Mouse (Mus musculus): ENCODE measurements at regions not wholly inside any gene's neighbourhood (a gene's known extent, or its start where the extent isn't known, plus 50 kb on each side); places are given as distances from the start of the nearest gene placed in this dataset.

GRCm38 (mm10) chr1:75652547-75652946 is 106.5 kb downstream of the Slc4a3 start:
- DNase-seq = peak; percentile 33
- TF ChIP-seq POLR2A (IDR thresholded peaks at IDR 0.05; ENCODE audit: borderline replicate concordance, extremely low read depth, low read depth, low read length) = no peak
- no peak for TF ChIP-seq CTCF (IDR thresholded peaks at IDR 0.05; ENCODE audit: insufficient read depth, low read length)
- no peaks in the 10 kb centered on the region; the same call in 1 of the 2 replicates for H3K4me1 ChIP-seq (ENCODE audit: control insufficient read depth, insufficient read depth, low read length)
- 12% methylated on average over 10 of the region's 10 CpGs for WGBS
- H3K4me3 ChIP-seq (replicated peaks; ENCODE audit: extremely low read depth, low read depth, low read length) = no peak overlapping the region

GRCm38 (mm10) chr1:75652987-75653573 is 107.0 kb downstream of the Slc4a3 start:
- 50% methylated on average over 3 of the region's 3 CpGs for WGBS
- H3K4me1 ChIP-seq (ENCODE audit: control insufficient read depth, insufficient read depth, low read length) = no peaks in the 10 kb centered on the region; the same call in 1 of the 2 replicates
- no peak for TF ChIP-seq POLR2A (IDR thresholded peaks at IDR 0.05; ENCODE audit: borderline replicate concordance, extremely low read depth, low read depth, low read length)
- no peak for TF ChIP-seq CTCF (IDR thresholded peaks at IDR 0.05; ENCODE audit: insufficient read depth, low read length)
- DNase-seq = no peak
- no peak overlapping the region for H3K4me3 ChIP-seq (replicated peaks; ENCODE audit: extremely low read depth, low read depth, low read length)

- DNase-seq = peak; percentile 48
- no peak for TF ChIP-seq POLR2A (IDR thresholded peaks at IDR 0.05; ENCODE audit: borderline replicate concordance, extremely low read depth, low read depth, low read length)
- TF ChIP-seq CTCF (IDR thresholded peaks at IDR 0.05; ENCODE audit: insufficient read depth, low read length) = peak; percentile 65
- 3% methylated on average over 9 of the region's 9 CpGs for WGBS
- Histone ChIP-seq H3K4me3 (replicated peaks; ENCODE audit: extremely low read depth, low read depth, low read length) (peak overlapping the region; percentile 24), H3K4me1 (ENCODE audit: control insufficient read depth, insufficient read depth, low read length) (no peaks in the 10 kb centered on the region; the same call in 1 of the 2 replicates)
Measured at GRCm38 (mm10) chr1:75653671-75654076, 107.6 kb downstream of the Slc4a3 start.

- Histone ChIP-seq H3K4me1 (ENCODE audit: control insufficient read depth, insufficient read depth, low read length) (no peaks in the 10 kb centered on the region; the same call in 1 of the 2 replicates), H3K4me3 (replicated peaks; ENCODE audit: extremely low read depth, low read depth, low read length) (no peak overlapping the region)
- TF ChIP-seq CTCF (IDR thresholded peaks at IDR 0.05; ENCODE audit: insufficient read depth, low read length) = no peak
- TF ChIP-seq POLR2A (IDR thresholded peaks at IDR 0.05; ENCODE audit: borderline replicate concordance, extremely low read depth, low read depth, low read length) = no peak
- WGBS = 80% methylated on average over 4 of the region's 4 CpGs
- DNase-seq = no peak
Measured at GRCm38 (mm10) chr1:75656592-75656991, 110.5 kb downstream of the Slc4a3 start.

GRCm38 (mm10) chr1:75660336-75661100 is 114.5 kb downstream of the Slc4a3 start:
- 59% methylated on average over 7 of the region's 7 CpGs for WGBS
- TF ChIP-seq POLR2A (IDR thresholded peaks at IDR 0.05; ENCODE audit: borderline replicate concordance, extremely low read depth, low read depth, low read length) (no peak), CTCF (IDR thresholded peaks at IDR 0.05; ENCODE audit: insufficient read depth, low read length) (no peak)
- no peak for DNase-seq
- H3K4me1 ChIP-seq (ENCODE audit: control insufficient read depth, insufficient read depth, low read length) = no peaks in the 10 kb centered on the region; the same call in 1 of the 2 replicates
- no peak overlapping the region for H3K4me3 ChIP-seq (replicated peaks; ENCODE audit: extremely low read depth, low read depth, low read length)

- Histone ChIP-seq H3K4me1 (ENCODE audit: control insufficient read depth, insufficient read depth, low read length) (no peaks in the 10 kb centered on the region; the same call in 1 of the 2 replicates), H3K4me3 (replicated peaks; ENCODE audit: extremely low read depth, low read depth, low read length) (no peak overlapping the region)
- 16% methylated on average over 17 of the region's 17 CpGs for WGBS
- no peak for DNase-seq
- TF ChIP-seq POLR2A (IDR thresholded peaks at IDR 0.05; ENCODE audit: borderline replicate concordance, extremely low read depth, low read depth, low read length) (no peak), CTCF (IDR thresholded peaks at IDR 0.05; ENCODE audit: insufficient read depth, low read length) (no peak)
Measured at GRCm38 (mm10) chr1:75662141-75662990, 116.3 kb downstream of the Slc4a3 start.

- no peak for DNase-seq
- TF ChIP-seq POLR2A (IDR thresholded peaks at IDR 0.05; ENCODE audit: borderline replicate concordance, extremely low read depth, low read depth, low read length) (no peak), CTCF (IDR thresholded peaks at IDR 0.05; ENCODE audit: insufficient read depth, low read length) (no peak)
- 74% methylated on average over 6 of the region's 6 CpGs for WGBS
- H3K4me1 ChIP-seq (ENCODE audit: control insufficient read depth, insufficient read depth, low read length) = no peaks in the 10 kb centered on the region; the same call in 1 of the 2 replicates
- H3K4me3 ChIP-seq (replicated peaks; ENCODE audit: extremely low read depth, low read depth, low read length) = no peak overlapping the region
Measured at GRCm38 (mm10) chr1:75667736-75668269, 121.7 kb downstream of the Slc4a3 start.

- Histone ChIP-seq H3K4me3 (replicated peaks; ENCODE audit: extremely low read depth, low read depth, low read length) (no peak overlapping the region), H3K4me1 (ENCODE audit: control insufficient read depth, insufficient read depth, low read length) (no peaks in the 10 kb centered on the region)
- 88% methylated on average over 4 of the region's 4 CpGs for WGBS
- DNase-seq = no peak
- TF ChIP-seq CTCF (IDR thresholded peaks at IDR 0.05; ENCODE audit: insufficient read depth, low read length) (no peak), POLR2A (IDR thresholded peaks at IDR 0.05; ENCODE audit: borderline replicate concordance, extremely low read depth, low read depth, low read length) (no peak)
Measured at GRCm38 (mm10) chr1:75676295-75676694, 130.2 kb downstream of the Slc4a3 start.

GRCm38 (mm10) chr1:75677695-75678094 is 131.6 kb downstream of the Slc4a3 start:
- no peak overlapping the region for H3K4me3 ChIP-seq (replicated peaks; ENCODE audit: extremely low read depth, low read depth, low read length)
- TF ChIP-seq CTCF (IDR thresholded peaks at IDR 0.05; ENCODE audit: insufficient read depth, low read length) (no peak), POLR2A (IDR thresholded peaks at IDR 0.05; ENCODE audit: borderline replicate concordance, extremely low read depth, low read depth, low read length) (no peak)
- DNase-seq = no peak
- WGBS = 71% methylated on average over 5 of the region's 5 CpGs
- H3K4me1 ChIP-seq (ENCODE audit: control insufficient read depth, insufficient read depth, low read length) = no peaks in the 10 kb centered on the region
